Mouse (Mus musculus) CH12.LX (cell line): ENCODE data around the gene Ush2a. TPM values are rescaled to one million over a fixed set of nuclear protein-coding genes. Genes with fewer than 3 reads are reported as not detected.

ENCODE experiments used
- DNase-seq: peaks from one replicate; pipeline ENCODE4 v3.0.0-alpha.2; 2013; ENCODE audit errors: extremely low read depth
- H3K27ac ChIP-seq: 2 replicates; pipeline ENCODE4 v1.5.1; 2012; ENCODE audit warnings: low read depth, mild to moderate bottlenecking, control low read depth, moderate library complexity; ENCODE audit not compliant: insufficient read depth
- H3K27me3 ChIP-seq: replicated peaks from 2 replicates; pipeline ENCODE3; 2012; ENCODE audit warnings: inconsistent platforms
- H3K36me3 ChIP-seq, 2 experiments: replicated peaks in 1 of 2; 2 replicates each; pipeline versions ENCODE3 to v1.6.1; 2012; ENCODE audit warnings: inconsistent platforms in 1 of 2, low read length in 1 of 2, mild to moderate bottlenecking in 1 of 2, mixed read lengths in 1 of 2, moderate library complexity in 1 of 2; ENCODE audit not compliant: control insufficient read depth in 1 of 2, insufficient read depth in 1 of 2
- H3K4me1 ChIP-seq, 2 experiments: 2 replicates each; pipeline ENCODE4 v1.6.1; 2012; ENCODE audit warnings: inconsistent platforms in 1 of 2, moderate library complexity in 1 of 2; ENCODE audit not compliant: insufficient read depth in 2 of 2, control insufficient read depth in 1 of 2
- H3K4me2 ChIP-seq: 2 replicates; pipeline ENCODE4 v1.6.1; 2012; ENCODE audit warnings: low read depth, mild to moderate bottlenecking, control low read depth; ENCODE audit not compliant: poor library complexity, insufficient read depth, severe bottlenecking
- H3K4me3 ChIP-seq, 3 experiments: fragments of 150-350 bp in 1 of 3; sonication (generic) in 1 of 3; replicated peaks in 1 of 3; 2 replicates each; pipeline versions ENCODE3 to v1.5.1; 2011 to 2012; ENCODE audit warnings: low read depth in 2 of 3, low read length in 2 of 3, mild to moderate bottlenecking in 2 of 3, moderate library complexity in 2 of 3, control low read depth in 1 of 3, improper control_type of control experiment in 1 of 3, inconsistent platforms in 1 of 3, mixed read lengths in 1 of 3; ENCODE audit not compliant: poor library complexity in 1 of 3
- H3K79me2 ChIP-seq: replicated peaks from 2 replicates; pipeline ENCODE4 v1.6.1; 2012; ENCODE audit warnings: mild to moderate bottlenecking, moderate library complexity; ENCODE audit not compliant: control insufficient read depth, poor library complexity, insufficient read depth, severe bottlenecking; ENCODE audit errors: extremely low read depth
- H3K9ac ChIP-seq: 2 replicates; pipeline ENCODE4 v1.6.1; 2012; ENCODE audit warnings: low read depth, mild to moderate bottlenecking, control low read depth, moderate library complexity; ENCODE audit not compliant: insufficient read depth
- H3K9me3 ChIP-seq: replicated peaks from 2 replicates; pipeline ENCODE3; 2012; ENCODE audit warnings: low read length, inconsistent platforms, mixed read lengths
- CHD1 ChIP-seq: IDR thresholded peaks from 2 replicates; pipeline ENCODE4 v1.6.1; 2012; ENCODE audit warnings: low read depth, low read length, improper control_type of control experiment, inconsistent platforms
- CHD2 ChIP-seq: IDR thresholded peaks from 2 replicates; pipeline ENCODE4 v1.6.1; 2011; ENCODE audit warnings: low read length, improper control_type of control experiment
- CTCF ChIP-seq, 2 experiments: IDR thresholded peaks in 1 of 2; conservative IDR thresholded peaks in 1 of 2; 2 replicates each; pipeline ENCODE4 v1.5.1; 2011 to 2012; ENCODE audit warnings: low read depth in 2 of 2, low read length in 2 of 2, improper control_type of control experiment in 1 of 2, inconsistent platforms in 1 of 2, mild to moderate bottlenecking in 1 of 2, moderate library complexity in 1 of 2
- E2F4 ChIP-seq: IDR thresholded peaks from 2 replicates; pipeline ENCODE4 v1.6.1; 2011; ENCODE audit warnings: low read depth, low read length, improper control_type of control experiment; ENCODE audit not compliant: insufficient replicate concordance
- ELF1 ChIP-seq: IDR thresholded peaks from 2 replicates; pipeline ENCODE4 v1.6.1; 2014; ENCODE audit warnings: low read depth, mild to moderate bottlenecking, inconsistent platforms, low read length, improper control_type of control experiment
- EP300 ChIP-seq: IDR thresholded peaks from 2 replicates; pipeline ENCODE4 v1.6.1; 2011; ENCODE audit warnings: low read length, improper control_type of control experiment
- ETS1 ChIP-seq: conservative IDR thresholded peaks from 2 replicates; pipeline ENCODE4 v1.6.1; 2012; ENCODE audit warnings: low read depth, mild to moderate bottlenecking, inconsistent platforms, low read length, improper control_type of control experiment, moderate library complexity
- GABPA ChIP-seq: IDR thresholded peaks from 2 replicates; pipeline ENCODE4 v1.6.1; 2012; ENCODE audit warnings: low read depth, low read length, improper control_type of control experiment, inconsistent platforms; ENCODE audit not compliant: insufficient replicate concordance
- HCFC1 ChIP-seq: IDR thresholded peaks from 2 replicates; pipeline ENCODE4 v1.6.1; 2012; ENCODE audit warnings: low read depth, mild to moderate bottlenecking, inconsistent platforms, low read length, improper control_type of control experiment
- KAT2A ChIP-seq: IDR thresholded peaks from 2 replicates; pipeline ENCODE4 v1.6.1; 2012; ENCODE audit warnings: low read length, improper control_type of control experiment, inconsistent platforms; ENCODE audit not compliant: insufficient replicate concordance
- MAZ ChIP-seq: IDR thresholded peaks from 2 replicates; pipeline ENCODE4 v1.6.1; 2012; ENCODE audit warnings: low read depth, mild to moderate bottlenecking, inconsistent platforms, low read length, improper control_type of control experiment, moderate library complexity
- MXI1 ChIP-seq: IDR thresholded peaks from 2 replicates; pipeline ENCODE4 v1.6.1; 2011; ENCODE audit warnings: mild to moderate bottlenecking, low read depth, low read length, improper control_type of control experiment
- NELFE ChIP-seq: IDR thresholded peaks from 2 replicates; pipeline ENCODE4 v1.6.1; 2011; ENCODE audit warnings: low read depth, low read length, improper control_type of control experiment
- NRF1 ChIP-seq: IDR thresholded peaks from 2 replicates; pipeline ENCODE4 v1.6.1; 2014; ENCODE audit warnings: low read depth, mild to moderate bottlenecking, inconsistent platforms, low read length, improper control_type of control experiment, moderate library complexity
- RAD21 ChIP-seq: IDR thresholded peaks from 2 replicates; pipeline ENCODE4 v1.6.1; 2011; ENCODE audit warnings: low read depth, mild to moderate bottlenecking, low read length, improper control_type of control experiment, moderate library complexity
- SIN3A ChIP-seq: IDR thresholded peaks from 2 replicates; pipeline ENCODE4 v1.6.1; 2012; ENCODE audit warnings: low read length, improper control_type of control experiment, inconsistent platforms
- SMC3 ChIP-seq: IDR thresholded peaks from 2 replicates; pipeline ENCODE4 v1.6.1; 2011; ENCODE audit warnings: low read depth, low read length, improper control_type of control experiment
- TBP ChIP-seq: conservative IDR thresholded peaks from 2 replicates; pipeline ENCODE4 v1.6.1; 2011; ENCODE audit warnings: low read depth, low read length, improper control_type of control experiment
- UBTF ChIP-seq: IDR thresholded peaks from 2 replicates; pipeline ENCODE4 v1.6.1; 2012; ENCODE audit warnings: low read depth, mild to moderate bottlenecking, inconsistent platforms, low read length, improper control_type of control experiment, moderate library complexity
- USF1 ChIP-seq: IDR thresholded peaks from 2 replicates; pipeline ENCODE4 v1.6.1; 2014; ENCODE audit warnings: low read depth, mild to moderate bottlenecking, inconsistent platforms, low read length, improper control_type of control experiment
- USF2 ChIP-seq: conservative IDR thresholded peaks from 2 replicates; pipeline ENCODE4 v1.6.1; 2011; ENCODE audit warnings: low read depth, low read length, improper control_type of control experiment
- ZC3H11A ChIP-seq: IDR thresholded peaks from 2 replicates; pipeline ENCODE4 v1.6.1; 2012; ENCODE audit warnings: low read depth, mild to moderate bottlenecking, inconsistent platforms, low read length, improper control_type of control experiment
- ZMIZ1 ChIP-seq: IDR thresholded peaks from 2 replicates; pipeline ENCODE4 v1.6.1; 2012; ENCODE audit warnings: low read depth, mild to moderate bottlenecking, inconsistent platforms, low read length, improper control_type of control experiment
- dilution Hi-C: fragments of 300-500 bp; cut with MboI; formaldehyde crosslinking; loops from 2 replicates; pipeline ENCODE4 v1.14.3; 2020; ENCODE audit warnings: low sequenced_read_pairs; ENCODE audit not compliant: extremely low pct_unique_long_range_greater_than_20kb, extremely low pct_ligation_motif_present
- in situ Hi-C: fragments of 300-500 bp; cut with MboI; formaldehyde crosslinking; loops from 3 replicates; pipeline ENCODE4 v1.14.3; 2019; ENCODE audit warnings: low sequenced_read_pairs, low pct_ligation_motif_present, low pct_unique_long_range_greater_than_20kb, mixed read lengths
- polyA plus RNA-seq: library from polyadenylated mRNA; unstranded; fragments of >175 nt; gene quantifications from 2 replicates; pipeline ENCODE4 v1.2.1, GENCODE M21; 2012; ENCODE audit warnings: low read depth; ENCODE audit not compliant: insufficient read length
- total RNA-seq, 2 experiments: library from RNA; depleted of rRNA; stranded (reverse); fragments of 300-350 nt in 1 of 2; fragments of >200 nt in 1 of 2; gene quantifications; 2 replicates each; pipeline ENCODE4 v1.2.3; 2012 to 2014

Ush2a gene
- total and polyA plus RNA-seq, 3 experiments, result not detected

DNA sequence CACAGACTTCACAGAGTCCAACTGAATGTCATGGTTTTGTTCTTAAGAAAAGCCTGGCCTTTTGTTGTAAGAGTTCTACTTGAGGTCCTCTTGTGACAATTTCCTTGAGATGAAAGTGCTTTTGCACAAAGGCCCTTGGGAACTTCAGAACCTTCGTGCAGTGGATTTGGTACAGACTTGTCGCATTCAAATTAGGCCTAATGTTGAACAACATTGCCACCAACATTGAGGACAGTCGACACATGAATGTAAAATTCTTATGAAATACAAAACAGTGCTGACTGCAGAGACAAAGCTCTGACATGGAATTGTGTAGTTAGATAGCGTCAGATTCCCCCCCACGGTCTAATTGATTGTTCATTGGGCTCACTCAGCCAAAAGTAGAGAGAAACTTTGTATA, 243.1 kb downstream of the Ush2a start:
- no peaks in the 10 kb centered on the region for H3K27me3 ChIP-seq
- no peak overlapping the region for H3K27ac ChIP-seq
- H3K79me2 ChIP-seq, result no peaks in the 10 kb centered on the region
- no peak overlapping the region for H3K4me3 ChIP-seq
- no peak for DNase-seq
- H3K4me2 ChIP-seq, result no peak overlapping the region
- H3K9me3 ChIP-seq, result peaks cover 54% of the 10 kb centered on the region
- H3K4me1 ChIP-seq, result no peaks in the 10 kb centered on the region
- dilution Hi-C loops (no loop called here), in situ Hi-C loops (no loop called here)
- TF ChIP-seq CHD1 (no peak), CHD2 (no peak), MXI1 (no peak), CTCF (conservative IDR thresholded peaks at IDR 0.05 in 1 of 2, IDR thresholded peaks at IDR 0.05 in 1 of 2; ENCODE audit: low read depth in 2 of 2, low read length in 2 of 2) (no peak), RAD21 (no peak), EP300 (no peak), MAZ (no peak), UBTF (no peak), HCFC1 (no peak)
- no peaks in the 10 kb centered on the region for H3K36me3 ChIP-seq
- H3K9ac ChIP-seq, result no peak overlapping the region

DNA sequence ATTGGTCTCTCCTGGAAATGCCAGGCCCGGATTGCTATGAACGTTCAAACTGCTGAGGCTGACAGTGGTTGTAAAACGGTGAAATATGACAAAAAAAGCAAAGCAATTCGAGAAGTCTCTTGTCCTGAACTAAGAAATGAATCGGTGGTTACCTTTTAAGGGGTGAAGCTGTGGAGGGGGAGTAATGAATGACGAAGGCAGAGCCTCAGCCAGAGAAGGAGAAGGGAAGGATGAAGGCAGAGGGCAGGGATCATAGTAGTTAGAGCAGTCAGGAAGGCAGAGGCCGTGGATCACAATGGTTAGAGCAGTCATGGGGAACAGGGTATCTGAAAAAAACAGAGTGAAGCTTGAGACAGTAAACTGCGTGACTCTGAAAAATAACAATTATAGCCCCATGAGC, 257.0 kb downstream of the Ush2a start:
- Histone ChIP-seq H3K4me3 (no peak overlapping the region), H3K4me1 (no peaks in the 10 kb centered on the region), H3K27ac (no peak overlapping the region), H3K9me3 (peaks cover 50% of the 10 kb centered on the region), H3K9ac (no peak overlapping the region), H3K79me2 (no peaks in the 10 kb centered on the region), H3K27me3 (no peaks in the 10 kb centered on the region), H3K36me3 (no peaks in the 10 kb centered on the region), H3K4me2 (no peak overlapping the region)
- no peak for DNase-seq
- dilution Hi-C loops, result no loop called here
- in situ Hi-C loops, result no loop called here
- TF ChIP-seq HCFC1 (no peak), EP300 (no peak), ETS1 (no peak), KAT2A (no peak), RAD21 (no peak), UBTF (no peak), NRF1 (no peak), E2F4 (no peak), MXI1 (no peak), CHD1 (no peak), USF1 (no peak), NELFE (no peak), SMC3 (no peak), USF2 (no peak), ELF1 (no peak), ZC3H11A (no peak), SIN3A (no peak), GABPA (no peak), ZMIZ1 (no peak), TBP (no peak)
